Mouse (Mus musculus) CD4-positive helper T cell, adult 2 months (primary cell): ENCODE results near the gene Pde4b.

Experiments used
- DNase-seq: peaks from one replicate; pipeline ENCODE4 v3.0.0-alpha.2; 2012; ENCODE audit warnings: low read depth, missing footprints, low spot score

Pde4b gene

GRCm38 (mm10) chr4:102177258-102177657 is 89.9 kb downstream of the Pde4b start:
- peak; percentile 1 for DNase-seq

- DNase-seq, result no peak
These were observed 99.5 kb downstream of the Pde4b start for GRCm38 (mm10) chr4:102186888-102187287.

- no peak for DNase-seq
These were observed 110.4 kb downstream of the Pde4b start for GRCm38 (mm10) chr4:102197707-102198106.

GRCm38 (mm10) chr4:102209773-102210172 is 122.4 kb downstream of the Pde4b start:
- DNase-seq, result no peak

- peak; percentile 34 for DNase-seq
These were observed 139.4 kb downstream of the Pde4b start for GRCm38 (mm10) chr4:102226700-102227099.

- DNase-seq, result no peak
These were observed 141.7 kb downstream of the Pde4b start for GRCm38 (mm10) chr4:102228953-102229586.

GRCm38 (mm10) chr4:102230898-102231297 is 143.6 kb downstream of the Pde4b start:
- DNase-seq, result no peak

- DNase-seq, result no peak
These were observed 146.3 kb downstream of the Pde4b start for GRCm38 (mm10) chr4:102233633-102234032.

- DNase-seq, result no peak
These were observed 147.8 kb downstream of the Pde4b start for GRCm38 (mm10) chr4:102235151-102235550.

- no peak for DNase-seq
These were observed 151.8 kb downstream of the Pde4b start for GRCm38 (mm10) chr4:102239102-102239501.

GRCm38 (mm10) chr4:102239657-102240390 is 152.5 kb downstream of the Pde4b start:
- no peak for DNase-seq

- DNase-seq, result no peak
These were observed 153.5 kb downstream of the Pde4b start for GRCm38 (mm10) chr4:102240754-102241427.

GRCm38 (mm10) chr4:102253994-102254393 is 166.7 kb downstream of the Pde4b start:
- no peak for DNase-seq

- no peak for DNase-seq
These were observed 167.3 kb downstream of the Pde4b start for GRCm38 (mm10) chr4:102254466-102255294.

- no peak for DNase-seq
These were observed 167.9 kb downstream of the Pde4b start for GRCm38 (mm10) chr4:102255295-102255670.

GRCm38 (mm10) chr4:102256170-102256960 is 169.0 kb downstream of the Pde4b start:
- no peak for DNase-seq

GRCm38 (mm10) chr4:102260216-102260615 is 172.9 kb downstream of the Pde4b start:
- no peak for DNase-seq

- no peak for DNase-seq
These were observed 185.0 kb downstream of the Pde4b start for GRCm38 (mm10) chr4:102272313-102272712.

GRCm38 (mm10) chr4:102272749-102273148 is 185.4 kb downstream of the Pde4b start:
- no peak for DNase-seq

GRCm38 (mm10) chr4:102275716-102276115 is 188.4 kb downstream of the Pde4b start:
- no peak for DNase-seq

GRCm38 (mm10) chr4:102278958-102279357 is 191.6 kb downstream of the Pde4b start:
- peak; percentile 4 for DNase-seq
